Mouse (Mus musculus): ENCODE data around the gene Upk1a. TPM values are rescaled to one million over a fixed set of nuclear protein-coding genes. Genes with fewer than 3 reads are reported as not detected.

Gene Upk1a
- total and polyA plus RNA-seq, 3 experiments, result 0.54 to 1.6 TPM; not detected in 1

DNA sequence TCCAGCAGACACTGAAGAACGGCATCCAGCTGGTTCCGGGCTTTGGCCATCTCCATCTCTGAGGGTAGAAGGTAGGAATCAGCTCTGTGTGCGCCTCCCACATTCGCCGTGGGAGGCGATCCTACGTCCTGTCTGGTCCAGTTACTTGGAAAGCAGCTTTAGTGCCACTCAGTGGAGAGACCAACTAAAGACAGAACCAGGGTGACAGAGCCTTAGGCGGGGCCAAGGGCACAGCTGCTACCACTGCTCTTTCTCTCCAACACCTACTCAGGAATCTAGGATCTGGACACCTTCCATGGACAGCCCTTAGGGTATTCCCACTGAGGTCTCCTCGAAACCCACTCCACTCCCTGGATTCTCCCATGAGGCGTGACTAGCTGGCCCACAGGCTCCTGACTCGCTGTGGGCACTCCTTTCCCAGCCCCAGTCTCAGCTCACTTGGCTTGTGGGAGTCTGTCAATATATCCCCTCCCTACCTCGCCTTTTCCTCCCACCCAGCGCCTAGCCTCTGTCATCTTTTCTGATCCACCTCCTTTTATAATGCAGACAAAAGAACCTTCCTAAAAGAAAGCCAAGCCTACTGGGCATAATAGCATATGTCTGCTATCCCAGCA, 54.6 kb downstream of the Upk1a start:
- peaks cover 16% of the 10 kb centered on the region for H3K79me2 ChIP-seq (ENCODE audit: control insufficient read depth, insufficient read depth, low read length, poor library complexity)
- TF ChIP-seq MYC (IDR thresholded peaks at IDR 0.05; ENCODE audit: low read depth, low read length) (no peak), NELFE (IDR thresholded peaks at IDR 0.05; ENCODE audit: low read depth, low read length) (no peak), MAFK (IDR thresholded peaks at IDR 0.05; ENCODE audit: borderline replicate concordance, low read depth, low read length) (no peak), TBP (IDR thresholded peaks at IDR 0.05; ENCODE audit: low read depth, low read length) (no peak), ZNF384 (IDR thresholded peaks at IDR 0.05; ENCODE audit: low read depth, low read length) (no peak), MAZ (IDR thresholded peaks at IDR 0.05; ENCODE audit: low read depth, low read length) (no peak), SIN3A (IDR thresholded peaks at IDR 0.05; ENCODE audit: low read length) (no peak), CHD1 (IDR thresholded peaks at IDR 0.05; ENCODE audit: low read depth, low read length) (no peak), POLR2AphosphoS5 (IDR thresholded peaks at IDR 0.05; ENCODE audit: borderline replicate concordance, low read depth, low read length) (no peak), CHD2 (IDR thresholded peaks at IDR 0.05; ENCODE audit: low read length) (no peak), ZMIZ1 (IDR thresholded peaks at IDR 0.05; ENCODE audit: low read depth, low read length) (no peak), MXI1 (IDR thresholded peaks at IDR 0.05; ENCODE audit: low read depth, low read length) (no peak)
- H3K9me3 ChIP-seq (replicated peaks; ENCODE audit: insufficient read depth, low read length), result no peaks in the 10 kb centered on the region
- peak overlapping the region in 1 of 2 experiments; percentile 80; a peak in 2 of 4 replicates for H3K4me3 ChIP-seq (ENCODE audit: control insufficient read depth in 1 of 2, insufficient read depth in 1 of 2, low read depth in 2 of 2, low read length in 2 of 2)
- H3K27me3 ChIP-seq (ENCODE audit: control insufficient read depth in 1 of 2, insufficient read depth in 2 of 2, low read length in 2 of 2), result no peaks in the 10 kb centered on the region
- no peak for DNase-seq (ENCODE audit: low read depth, low spot score)
- H3K9ac ChIP-seq (ENCODE audit: control insufficient read depth, low read depth, low read length, poor library complexity, severe bottlenecking), result peak overlapping the region; percentile 75
- peaks cover 0 to 9% of the 10 kb centered on the region in 2 experiments; a peak in 2 of 4 replicates for H3K4me1 ChIP-seq (ENCODE audit: control insufficient read depth in 1 of 2, insufficient read depth in 2 of 2, low read length in 2 of 2)
- H3K36me3 ChIP-seq (ENCODE audit: control insufficient read depth in 1 of 2, insufficient read depth in 2 of 2, low read length in 2 of 2), result peaks cover 0 to 8% of the 10 kb centered on the region in 2 experiments; a peak in 2 of 4 replicates
- no peak overlapping the region for H3K27ac ChIP-seq (ENCODE audit: control insufficient read depth, low read depth, low read length)

DNA sequence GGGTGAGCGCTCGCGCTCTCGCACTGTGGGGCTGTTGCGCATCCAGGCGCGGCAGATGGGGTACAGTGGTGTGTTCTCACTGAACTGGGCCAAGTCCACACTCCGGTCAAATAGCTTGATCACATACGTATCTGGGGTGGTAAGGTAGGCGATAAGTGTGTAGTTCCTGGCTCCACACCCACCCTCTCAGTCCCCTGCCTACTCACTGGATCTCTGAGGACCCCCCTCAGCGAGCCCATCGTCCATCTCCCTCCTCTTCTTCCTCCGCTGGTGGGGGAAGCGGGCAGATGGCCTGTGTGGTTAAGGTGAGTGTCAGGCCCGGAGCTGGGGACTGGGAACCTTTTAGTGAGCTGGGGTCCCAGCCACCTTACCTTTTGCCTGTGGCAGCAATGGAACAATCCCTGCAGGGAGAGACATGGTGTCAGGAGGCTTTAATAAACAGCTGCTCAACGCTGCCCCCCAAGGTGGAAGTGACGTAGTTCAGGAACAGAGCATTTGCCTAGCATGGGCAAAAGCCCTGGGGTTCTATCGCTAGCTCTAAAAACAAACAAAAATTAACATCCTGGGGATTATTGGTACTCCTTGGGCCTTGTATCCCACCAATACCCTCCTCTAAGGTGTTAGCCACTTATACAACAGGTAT, 55.6 kb downstream of the Upk1a start:
- H3K4me3 ChIP-seq (ENCODE audit: control insufficient read depth in 1 of 2, insufficient read depth in 1 of 2, low read depth in 2 of 2, low read length in 2 of 2), result no peak overlapping the region

More for the DNA sequence above, 55.6 kb downstream of the Upk1a start:
- TF ChIP-seq MYB (IDR thresholded peaks at IDR 0.05; ENCODE audit: low read depth, low read length) (no peak), SIN3A (IDR thresholded peaks at IDR 0.05; ENCODE audit: low read length) (0 out of 2 replicates have a peak, but pooled peaks have one; percentile 19), SMC3 (IDR thresholded peaks at IDR 0.05; ENCODE audit: low read depth, low read length) (peak; percentile 16; the same call in 1 of the 2 replicates), CTCF (IDR thresholded peaks at IDR 0.05 in 2 of 3, conservative IDR thresholded peaks at IDR 0.05 in 1 of 3; ENCODE audit: control insufficient read depth in 1 of 3, insufficient read depth in 1 of 3, low read depth in 2 of 3, low read length in 3 of 3, poor library complexity in 1 of 3, severe bottlenecking in 1 of 3) (peak; percentile 41 to 55 (median 45)), RAD21 (IDR thresholded peaks at IDR 0.05; ENCODE audit: low read depth, low read length) (peak; percentile 9; the same call in 1 of the 2 replicates), MYC (IDR thresholded peaks at IDR 0.05; ENCODE audit: low read depth, low read length) (no peak), ZC3H11A (IDR thresholded peaks at IDR 0.05; ENCODE audit: low read depth, low read length) (no peak; the same call in 1 of the 2 replicates)
- peak; percentile 72 for DNase-seq (ENCODE audit: low read depth, low spot score)
- no peaks in the 10 kb centered on the region for H3K27me3 ChIP-seq (ENCODE audit: control insufficient read depth in 1 of 2, insufficient read depth in 2 of 2, low read length in 2 of 2)
- H3K4me1 ChIP-seq (ENCODE audit: control insufficient read depth in 1 of 2, insufficient read depth in 2 of 2, low read length in 2 of 2), result peaks cover 0 to 9% of the 10 kb centered on the region in 2 experiments; a peak in 2 of 4 replicates
- H3K27ac ChIP-seq (ENCODE audit: control insufficient read depth, low read depth, low read length), result no peak overlapping the region
- no peaks in the 10 kb centered on the region for H3K9me3 ChIP-seq (replicated peaks; ENCODE audit: insufficient read depth, low read length)
- peaks cover 14% of the 10 kb centered on the region for H3K79me2 ChIP-seq (ENCODE audit: control insufficient read depth, insufficient read depth, low read length, poor library complexity)
- no peak overlapping the region for H3K9ac ChIP-seq (ENCODE audit: control insufficient read depth, low read depth, low read length, poor library complexity, severe bottlenecking)
- H3K36me3 ChIP-seq (ENCODE audit: control insufficient read depth in 1 of 2, insufficient read depth in 2 of 2, low read length in 2 of 2), result peaks cover 0 to 8% of the 10 kb centered on the region in 2 experiments; a peak in 2 of 4 replicates

Measured in MEL (cell line).